Mouse (Mus musculus) G1E (cell line): ENCODE results near the gene Gm13277. TPM values are rescaled to one million over a fixed set of nuclear protein-coding genes. Genes with fewer than 3 reads are reported as not detected.
"Not testable (repeated sequence)": the region's sequence is repeated elsewhere in the genome, so short reads cannot be mapped to it uniquely, and the experiment has no call there.

Experiments
- ATAC-seq: 2 replicates; pipeline ENCODE4 v1.8.0; 2016; ENCODE audit warnings: mild to moderate bottlenecking; ENCODE audit not compliant: insufficient number of reproducible peaks, poor library complexity, low FRiP score, severe bottlenecking; ENCODE audit errors: extremely low read depth
- DNase-seq: peaks from one replicate; pipeline ENCODE4 v3.0.0; 2012; ENCODE audit warnings: low spot score
- H3K27me3 ChIP-seq: 2 replicates; pipeline ENCODE4 v1.6.1; 2012; ENCODE audit warnings: mild to moderate bottlenecking, low read length, inconsistent platforms; ENCODE audit not compliant: insufficient read depth
- H3K36me3 ChIP-seq: replicated peaks from 2 replicates; pipeline ENCODE3; 2012; ENCODE audit warnings: mild to moderate bottlenecking, inconsistent platforms
- H3K4me1 ChIP-seq: 2 replicates; pipeline ENCODE4 v1.6.1; 2012; ENCODE audit warnings: low read depth, low read length, inconsistent platforms, mixed read lengths; ENCODE audit not compliant: insufficient read depth
- H3K4me3 ChIP-seq: 2 replicates; pipeline ENCODE4 v1.5.1; 2012; ENCODE audit warnings: low read depth, mild to moderate bottlenecking, inconsistent platforms, low read length, moderate library complexity, mixed read lengths
- H3K9me3 ChIP-seq: replicated peaks from 2 replicates; pipeline ENCODE4 v1.6.1; 2012; ENCODE audit warnings: inconsistent platforms
- CTCF ChIP-seq: IDR thresholded peaks from 2 replicates; pipeline ENCODE4 v1.5.1; 2012; ENCODE audit warnings: low read depth, low read length, inconsistent platforms, mixed read lengths
- GATA1 ChIP-seq: IDR thresholded peaks from 2 replicates; pipeline ENCODE4 v1.6.1; 2012; ENCODE audit warnings: borderline replicate concordance, low read length, inconsistent platforms, mixed read lengths
- GATA2 ChIP-seq: IDR thresholded peaks from 2 replicates; pipeline ENCODE4 v1.6.1; 2012; ENCODE audit warnings: low read depth, low read length, inconsistent platforms, borderline replicate concordance
- POLR2AphosphoS5 ChIP-seq: IDR thresholded peaks from 2 replicates; pipeline ENCODE4 v1.6.1; 2012; ENCODE audit warnings: low read depth, low read length, inconsistent platforms; ENCODE audit not compliant: insufficient replicate concordance
- TAL1 ChIP-seq: conservative IDR thresholded peaks from 2 replicates; pipeline ENCODE4 v1.6.1; 2012; ENCODE audit warnings: low read depth, low read length, inconsistent platforms, mixed read lengths
- polyA plus RNA-seq: library from polyadenylated mRNA; stranded (reverse); fragments of >175 nt; gene quantifications from 2 replicates; pipeline ENCODE4 v1.2.3, GENCODE M21; 2012
- total RNA-seq, 2 experiments: library from RNA; stranded (forward) in 1 of 2; stranded (reverse) in 1 of 2; fragments of 200-1000 nt in 1 of 2; fragments of >200 nt in 1 of 2; fragmentation: Nextera tagmentation in 1 of 2; gene quantifications; 2 replicates each; pipeline ENCODE4 v1.2.3; 2014 to 2017

The Gm13277 gene
- total and polyA plus RNA-seq, 3 experiments, result not detected

- not testable (repeated sequence) for DNase-seq, H3K4me3 ChIP-seq, H3K36me3 ChIP-seq, H3K27me3 ChIP-seq, ATAC-seq, H3K4me1 ChIP-seq, H3K9me3 ChIP-seq
Measured at GRCm38 (mm10) chr4:88785409-88785808, 3.0 kb upstream of the Gm13277 start, which contains the start of gene Gm13276. Gm13276 (plus strand) TSS chr4:88785709.

- H3K4me3 ChIP-seq, H3K27me3 ChIP-seq, H3K36me3 ChIP-seq, H3K4me1 ChIP-seq, ATAC-seq, H3K9me3 ChIP-seq, DNase-seq: not testable (repeated sequence)
Measured at GRCm38 (mm10) chr4:88791250-88791649, 2.8 kb downstream of the Gm13277 start, which contains the start of gene Gm13278. Gm13278 (plus strand) TSS chr4:88791550.

- H3K36me3 ChIP-seq, DNase-seq, H3K4me1 ChIP-seq, H3K4me3 ChIP-seq, H3K27me3 ChIP-seq, ATAC-seq, H3K9me3 ChIP-seq: not testable (repeated sequence)
Measured at GRCm38 (mm10) chr4:88793936-88794675, 5.7 kb downstream of the Gm13277 start, which contains the start of gene Gm13275. Gm13275 (plus strand) TSS chr4:88794487.

- H3K9me3 ChIP-seq, ATAC-seq, DNase-seq, H3K27me3 ChIP-seq, H3K4me1 ChIP-seq, H3K36me3 ChIP-seq, H3K4me3 ChIP-seq: not testable (repeated sequence)
Measured at GRCm38 (mm10) chr4:88797097-88797496, 8.7 kb downstream of the Gm13277 start, which contains the start of gene Gm13279. Gm13279 (plus strand) TSS chr4:88797397.

- H3K4me1 ChIP-seq, H3K4me3 ChIP-seq, H3K9me3 ChIP-seq, H3K27me3 ChIP-seq, H3K36me3 ChIP-seq, DNase-seq, ATAC-seq: not testable (repeated sequence)
Measured at GRCm38 (mm10) chr4:88799365-88799764, 10.9 kb downstream of the Gm13277 start, which contains the start of gene Gm13285. Gm13285 (plus strand) TSS chr4:88799665.

GRCm38 (mm10) chr4:88802954-88803353 lies 14.5 kb downstream of the Gm13277 start, which contains the start of gene Gm13287:
Gm13287 (plus strand) TSS chr4:88803254.
- not testable (repeated sequence) for ATAC-seq, H3K9me3 ChIP-seq, H3K36me3 ChIP-seq, H3K27me3 ChIP-seq, H3K4me3 ChIP-seq, H3K4me1 ChIP-seq, DNase-seq

GRCm38 (mm10) chr4:88805231-88805630 lies 16.8 kb downstream of the Gm13277 start, which contains the start of gene Gm13288:
Gm13288 (plus strand) TSS chr4:88805531.
- not testable (repeated sequence) for H3K27me3 ChIP-seq, H3K36me3 ChIP-seq, DNase-seq, H3K4me3 ChIP-seq, ATAC-seq, H3K9me3 ChIP-seq, H3K4me1 ChIP-seq

- not testable (repeated sequence) for H3K36me3 ChIP-seq, H3K4me1 ChIP-seq, ATAC-seq, H3K9me3 ChIP-seq, DNase-seq, H3K27me3 ChIP-seq, H3K4me3 ChIP-seq
Measured at GRCm38 (mm10) chr4:88805761-88806160, 17.3 kb downstream of the Gm13277 start.

GRCm38 (mm10) chr4:88815928-88816327 lies 27.5 kb downstream of the Gm13277 start, which contains the start of gene Ifna7:
Ifna7 (plus strand) TSS chr4:88816228.
- Histone ChIP-seq H3K4me3 (no peak within 1 kb of the TSS), H3K27me3 (no peaks in the 10 kb centered on the region), H3K36me3 (no peaks in the 10 kb centered on the region), H3K9me3 (no peaks in the 10 kb centered on the region), H3K4me1 (no peaks in the 10 kb centered on the region)
- no peak for TF ChIP-seq POLR2AphosphoS5
- TF ChIP-seq GATA2, result no peak
- no peak for TF ChIP-seq GATA1
- TF ChIP-seq CTCF, result no peak
- no peak for TF ChIP-seq TAL1
- ATAC-seq (no peak), DNase-seq (no peak)
